Mouse (Mus musculus) kidney, postnatal 14 days (tissue): Measurements from ENCODE around the gene Clec16a.

Experiments
- DNase-seq: peaks from one replicate; pipeline ENCODE4 v3.0.0; 2022; ENCODE audit warnings: mixed read lengths

Gene Clec16a

DNA sequence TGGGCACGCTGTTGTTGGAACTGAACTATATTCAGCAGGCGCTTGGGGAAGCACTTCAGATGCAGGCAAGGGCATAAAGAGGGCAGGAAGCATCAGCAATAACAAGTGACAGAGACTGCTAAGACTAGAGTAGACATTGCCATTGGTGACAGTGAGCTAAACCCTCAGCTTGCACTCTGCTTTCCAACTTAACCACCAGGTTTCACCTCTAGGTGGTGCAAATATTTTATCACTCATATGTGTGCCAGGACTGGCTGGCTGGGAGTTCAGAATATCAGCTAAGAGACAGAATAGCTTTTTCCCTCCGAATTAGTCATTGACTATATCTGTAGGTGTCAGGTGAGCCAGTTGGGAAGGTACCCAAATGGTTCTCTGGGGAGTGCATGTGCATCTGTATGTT lies 41.4 kb downstream of the Clec16a start:
- no peak for DNase-seq

DNA sequence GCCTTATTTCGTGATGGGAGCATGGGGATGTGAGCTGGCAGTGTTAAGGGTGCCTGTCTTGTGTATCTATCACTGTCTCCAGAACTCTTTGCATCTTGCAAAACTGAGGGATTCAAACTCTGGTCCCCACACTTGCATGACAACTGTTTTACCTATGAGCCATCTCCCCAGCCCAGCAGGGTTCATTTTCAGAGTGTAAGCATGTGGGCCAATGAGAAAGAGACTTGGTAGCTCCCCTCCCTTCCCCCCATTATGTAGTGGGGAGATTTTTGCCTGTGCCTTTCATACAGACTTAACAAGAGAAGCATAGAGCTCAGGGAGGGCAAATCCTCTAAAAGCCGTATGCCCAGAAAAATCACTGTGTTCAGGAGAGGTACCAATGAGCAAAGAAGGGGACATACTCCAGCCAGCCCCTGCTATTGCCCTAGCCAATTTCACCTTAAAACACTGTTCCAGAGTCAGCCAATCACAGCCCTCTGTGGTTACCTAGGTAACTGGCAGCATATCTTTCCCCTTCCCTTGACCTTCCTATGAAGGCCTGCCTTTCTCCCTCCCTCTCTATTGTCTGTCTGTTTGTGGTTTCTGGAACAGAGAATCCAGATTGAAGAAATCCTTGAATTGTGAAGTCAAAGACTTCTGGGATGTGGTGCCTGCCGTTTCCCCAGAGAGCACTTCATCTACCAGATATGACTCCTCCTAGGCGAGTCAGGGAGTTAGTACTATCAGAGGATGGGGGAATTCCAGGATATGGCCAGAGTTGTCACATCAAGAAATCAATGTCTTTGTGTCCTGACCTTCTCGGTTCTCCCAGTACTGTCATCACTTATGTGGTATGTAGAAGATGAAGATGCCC lies 55.0 kb downstream of the Clec16a start:
- DNase-seq: no peak

DNA sequence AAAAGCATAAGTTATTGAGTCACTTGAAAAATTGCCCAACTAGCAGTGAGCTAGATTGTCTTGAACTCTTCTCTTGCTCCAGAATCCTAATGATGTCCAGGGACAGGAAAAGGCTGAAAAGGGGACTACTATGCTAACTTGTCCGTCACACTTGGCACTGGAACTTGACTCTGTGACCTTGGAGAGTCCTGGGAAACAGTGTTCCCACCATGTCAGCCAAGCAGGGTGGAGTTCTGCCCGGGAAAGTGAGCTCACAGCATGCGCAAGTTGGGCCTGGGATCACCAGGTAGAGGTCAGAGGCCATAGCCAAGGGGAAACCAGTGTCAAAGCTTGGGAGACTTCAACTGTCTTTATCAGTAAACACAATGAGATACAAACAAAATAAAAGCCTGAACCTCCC lies 62.7 kb downstream of the Clec16a start:
- no peak for DNase-seq

DNA sequence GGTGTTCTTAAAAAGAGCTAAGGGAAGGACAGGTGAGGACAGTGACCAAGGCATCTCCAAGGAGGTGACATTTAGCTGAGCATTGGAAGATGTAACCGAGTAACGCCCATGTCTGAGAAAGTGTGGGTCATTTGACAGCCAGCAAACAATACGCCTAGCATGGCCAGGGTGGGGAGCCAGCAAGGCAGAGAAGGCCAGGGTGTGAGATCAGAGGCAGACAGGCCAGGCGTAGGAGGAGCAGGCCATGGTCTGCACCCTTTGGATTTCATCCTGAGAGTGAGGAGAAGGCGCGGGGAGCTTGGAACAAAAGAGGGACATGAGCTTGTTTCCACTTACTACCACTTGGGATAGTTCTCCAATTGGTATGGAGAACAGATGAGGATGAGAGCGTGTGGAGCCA lies 64.8 kb downstream of the Clec16a start:
- no peak for DNase-seq

DNA sequence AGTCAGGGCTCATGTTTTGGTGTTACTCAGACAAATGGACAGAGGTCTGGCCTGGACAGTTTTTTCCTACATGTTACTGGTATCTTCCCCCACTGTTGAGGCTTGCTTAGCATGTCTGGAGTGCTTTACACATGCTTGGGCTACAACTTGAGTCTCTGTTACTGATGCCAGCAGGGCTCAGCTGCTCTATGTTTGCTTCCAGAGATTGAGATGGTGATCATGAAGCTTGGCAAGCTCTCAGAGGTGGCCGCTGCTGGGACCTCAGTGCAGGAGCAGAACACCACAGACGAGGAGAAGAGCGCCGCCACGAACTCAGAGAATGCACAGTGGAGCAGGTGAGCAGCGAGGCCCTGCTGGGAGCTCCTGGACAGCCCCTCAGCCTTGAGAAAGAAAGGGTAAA lies 65.7 kb downstream of the Clec16a start:
- DNase-seq: no peak

DNA sequence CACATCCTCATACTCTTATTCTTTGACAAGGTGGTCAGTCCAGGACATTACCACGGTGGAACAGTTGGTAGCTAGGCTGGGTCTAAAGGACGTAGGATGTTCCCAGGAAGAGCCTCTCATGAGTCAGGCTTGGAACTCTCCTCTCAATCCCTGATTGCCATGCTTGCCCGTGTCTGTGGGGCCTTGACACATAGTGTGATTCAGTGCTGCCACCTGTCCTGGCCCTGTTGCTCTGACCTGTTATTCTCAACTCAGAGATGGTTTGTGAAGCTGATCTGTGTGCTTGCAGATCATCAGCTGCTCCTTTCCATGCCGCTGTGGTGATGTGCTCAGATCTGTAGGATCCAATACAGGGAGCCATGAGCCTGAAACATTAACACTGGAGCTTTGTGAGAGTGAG lies 66.2 kb downstream of the Clec16a start:
- no peak for DNase-seq

DNA sequence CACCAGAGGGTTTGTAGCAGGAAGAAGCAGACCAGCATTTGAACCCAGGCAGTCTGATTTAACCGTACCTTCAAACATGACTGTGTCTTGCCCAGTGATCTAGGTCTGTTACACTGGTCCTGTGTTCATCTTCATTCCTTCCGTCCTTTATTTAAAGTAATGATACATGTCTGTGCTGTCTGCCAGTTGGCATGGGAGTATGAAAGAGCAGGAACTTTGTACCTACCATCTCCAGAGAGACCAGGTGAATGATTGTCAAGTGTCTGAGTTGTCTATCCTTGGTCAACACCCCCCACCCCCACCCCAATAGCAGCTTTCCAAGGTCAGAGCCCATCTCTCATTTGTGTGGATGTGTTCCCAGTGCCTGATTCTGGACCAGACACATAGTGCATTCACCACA lies 68.9 kb downstream of the Clec16a start:
- DNase-seq: no peak

DNA sequence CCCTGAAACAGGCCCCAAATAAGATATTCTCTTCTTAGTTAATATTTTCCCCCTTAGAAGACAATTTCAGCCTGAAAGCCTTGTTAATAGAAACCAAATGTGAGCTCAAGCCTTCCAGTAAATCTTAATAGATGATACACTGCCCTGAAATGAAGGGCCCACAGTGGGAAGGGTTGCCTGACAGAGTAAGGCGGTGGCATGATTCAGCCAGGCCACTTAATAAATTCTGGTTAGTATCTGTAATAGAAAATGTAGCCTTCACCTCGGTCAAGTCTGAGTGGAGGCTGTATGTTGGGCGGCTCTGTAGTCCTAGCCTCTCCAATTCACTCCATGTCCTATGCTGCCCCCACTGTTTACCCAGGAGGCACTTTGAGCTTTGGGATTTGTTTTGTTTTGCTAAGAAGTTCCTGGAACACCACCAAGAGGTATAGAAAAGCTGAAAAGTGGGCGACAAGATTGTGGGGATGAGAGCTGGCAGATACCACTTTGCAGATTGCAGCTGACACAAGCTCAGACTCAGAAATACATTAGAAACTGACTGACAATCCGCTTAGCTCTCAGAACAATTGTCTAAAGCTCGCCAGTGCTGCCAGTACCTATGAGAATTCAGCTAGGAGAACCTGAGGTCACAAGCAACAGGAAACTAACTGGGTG lies 75.9 kb downstream of the Clec16a start:
- DNase-seq: no peak

DNA sequence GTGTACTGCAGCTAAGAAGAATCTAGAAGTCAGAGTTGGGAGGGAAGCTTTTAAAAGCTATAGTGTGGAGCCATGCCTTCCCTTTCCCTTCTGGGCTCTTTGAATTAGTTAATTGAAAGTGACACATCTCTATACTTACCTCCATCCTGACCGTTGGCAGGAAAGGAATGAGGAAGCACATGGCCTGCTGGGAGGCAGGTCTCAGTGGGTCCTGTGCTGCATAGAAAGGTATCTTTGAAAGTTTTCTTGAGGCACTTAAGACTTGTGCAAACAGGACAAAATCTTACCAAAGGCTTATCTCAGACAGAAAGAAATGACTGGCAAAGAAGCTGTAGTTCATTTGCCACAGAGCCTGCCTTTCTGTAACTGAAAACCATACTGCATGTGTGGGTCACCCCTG lies 76.6 kb downstream of the Clec16a start:
- no peak for DNase-seq

DNA sequence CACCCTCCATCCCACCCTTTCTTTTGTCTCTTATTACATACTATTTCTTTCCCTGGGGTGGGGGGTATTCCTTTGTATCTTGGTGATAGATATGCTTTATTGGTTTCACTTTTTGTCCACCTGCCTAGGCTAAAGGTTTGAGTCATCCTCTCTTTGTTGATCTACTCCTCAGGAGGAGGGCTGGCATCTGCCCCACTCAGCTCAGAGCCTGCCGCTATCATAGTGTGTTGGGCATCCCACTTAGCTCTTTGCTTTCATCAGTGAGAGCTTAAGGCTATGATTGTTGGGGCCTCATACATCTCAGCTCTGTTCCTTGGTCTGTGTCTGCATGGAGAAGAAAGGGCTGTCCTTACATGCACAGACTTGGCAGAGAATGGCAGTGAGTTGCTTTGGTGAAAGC lies 81.0 kb downstream of the Clec16a start:
- DNase-seq: no peak

DNA sequence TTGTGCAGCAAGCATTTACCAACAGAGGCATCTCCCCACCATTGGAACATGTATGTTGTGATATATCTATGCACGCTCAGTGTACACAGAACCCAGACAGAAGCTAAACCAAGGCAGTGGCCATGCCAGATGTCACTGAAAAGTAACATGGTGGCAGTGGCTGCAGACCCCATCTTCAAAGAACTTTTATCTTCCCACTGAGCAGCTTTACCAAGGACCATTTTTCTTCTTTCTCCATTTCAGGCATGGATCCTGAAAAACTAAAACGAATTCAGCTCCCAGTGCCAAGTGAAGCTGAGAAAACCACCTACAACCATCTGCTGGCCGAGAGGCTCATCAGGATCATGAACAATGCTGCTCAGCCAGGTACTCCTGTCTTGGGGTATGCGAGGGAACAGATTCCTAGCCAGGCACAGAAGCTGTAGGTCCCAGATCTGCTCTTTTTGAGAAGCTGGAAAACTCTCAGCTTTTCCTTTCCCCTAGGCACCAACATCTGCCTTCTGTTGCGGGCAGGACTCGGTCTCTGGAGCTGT lies 82.1 kb downstream of the Clec16a start:
- no peak for DNase-seq

DNA sequence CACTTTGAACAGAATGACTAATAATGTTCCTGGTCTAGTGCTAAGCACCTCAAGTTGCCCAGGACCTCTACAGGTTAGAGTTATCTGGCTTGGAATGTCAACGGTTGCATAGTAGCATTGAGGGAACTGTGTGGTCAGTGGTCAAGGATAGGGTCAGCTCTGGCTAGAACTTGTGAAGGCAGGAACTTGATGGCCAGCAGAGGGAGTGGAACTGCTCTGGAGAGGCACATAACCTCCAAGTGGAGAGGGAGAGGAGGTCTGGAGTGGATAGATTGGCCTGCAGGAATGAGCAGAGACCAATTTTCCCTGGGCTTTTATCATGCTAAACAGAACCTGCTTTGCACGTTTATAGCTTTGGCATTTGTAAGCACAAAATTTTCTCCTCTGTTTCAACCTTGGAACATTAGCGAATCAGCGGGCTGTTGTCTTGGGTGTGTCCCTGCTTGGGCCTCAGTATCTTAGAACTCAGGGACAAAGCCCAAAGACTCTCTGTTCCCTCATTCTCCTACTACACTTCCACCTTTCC lies 83.0 kb downstream of the Clec16a start:
- DNase-seq: no peak

DNA sequence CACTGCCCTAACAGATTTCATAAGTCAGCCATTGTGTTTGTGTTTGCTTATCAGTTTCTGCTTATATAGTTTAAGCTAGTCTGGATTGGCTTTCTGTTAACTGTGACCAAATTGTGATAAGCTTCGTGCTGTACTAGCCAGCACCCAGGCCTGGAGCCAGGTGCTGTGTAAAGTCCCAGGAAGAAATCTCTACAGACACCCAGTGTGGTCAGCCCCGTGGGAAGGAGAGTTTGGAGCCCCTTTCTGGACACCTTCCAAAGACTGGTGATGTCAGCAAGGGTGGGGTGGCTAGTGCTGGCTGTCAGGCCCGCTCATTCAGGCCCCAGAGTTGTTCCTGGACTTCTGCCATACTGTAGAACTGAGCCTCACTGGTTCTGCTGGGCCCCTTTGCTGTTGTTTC lies 83.8 kb downstream of the Clec16a start:
- DNase-seq: no peak

DNA sequence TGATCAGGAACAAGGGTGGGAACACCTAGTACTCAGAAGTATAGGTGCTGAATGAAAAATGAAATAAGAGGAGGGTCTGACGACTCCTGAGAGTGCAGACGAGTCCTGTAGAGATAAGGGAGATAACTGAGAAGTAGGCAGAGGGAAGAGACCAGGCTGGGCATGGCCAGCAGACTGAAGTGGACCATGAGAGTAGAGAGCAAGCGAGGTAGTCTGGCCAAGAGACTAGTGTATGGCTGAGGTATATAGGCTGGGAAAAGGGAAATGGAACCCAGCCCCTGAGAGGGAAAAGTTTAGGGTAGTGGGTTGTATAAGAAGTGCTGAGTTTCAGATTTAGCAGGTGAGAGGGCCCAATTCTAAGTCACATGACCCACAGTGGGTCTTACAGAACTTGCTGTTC lies 84.2 kb downstream of the Clec16a start:
- no peak for DNase-seq

DNA sequence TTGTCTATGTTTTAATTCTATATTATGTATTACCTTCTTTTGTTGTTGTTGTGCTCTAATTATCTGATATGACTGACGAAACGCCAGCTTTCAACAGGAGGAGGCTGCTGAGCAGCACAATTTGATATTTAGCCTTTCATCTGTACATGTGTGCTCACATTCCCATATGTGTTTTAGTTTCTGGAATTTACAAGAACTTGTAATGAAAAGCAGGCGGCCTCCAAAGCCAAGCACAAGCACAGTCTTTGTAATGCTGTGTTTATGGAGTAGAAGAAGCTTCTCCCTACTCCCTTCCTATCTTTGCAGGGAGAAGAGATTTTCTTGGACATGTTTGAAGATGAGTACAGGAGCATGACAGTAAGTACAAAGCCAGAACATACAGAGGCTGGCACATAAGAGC lies 89.8 kb downstream of the Clec16a start:
- no peak for DNase-seq

DNA sequence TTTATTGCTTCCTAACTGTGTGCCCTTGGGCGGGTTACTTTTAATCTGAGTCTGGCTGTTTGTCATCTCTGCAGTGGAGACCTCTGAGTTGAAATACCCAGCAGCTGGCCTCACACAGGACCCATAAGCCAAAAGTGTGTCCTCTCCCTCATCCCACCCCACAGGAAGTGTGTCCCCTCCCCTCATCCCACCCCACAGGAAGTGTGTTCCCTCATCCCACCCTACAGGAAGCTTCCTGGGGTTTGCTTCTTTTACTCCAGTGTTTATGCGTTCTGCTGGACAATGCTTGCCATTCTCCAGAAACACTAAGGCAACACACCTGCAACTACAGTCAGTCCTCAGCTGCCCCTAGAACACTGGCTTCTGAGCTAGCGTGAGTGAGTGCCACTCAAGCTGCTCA lies 92.8 kb downstream of the Clec16a start:
- no peak for DNase-seq

DNA sequence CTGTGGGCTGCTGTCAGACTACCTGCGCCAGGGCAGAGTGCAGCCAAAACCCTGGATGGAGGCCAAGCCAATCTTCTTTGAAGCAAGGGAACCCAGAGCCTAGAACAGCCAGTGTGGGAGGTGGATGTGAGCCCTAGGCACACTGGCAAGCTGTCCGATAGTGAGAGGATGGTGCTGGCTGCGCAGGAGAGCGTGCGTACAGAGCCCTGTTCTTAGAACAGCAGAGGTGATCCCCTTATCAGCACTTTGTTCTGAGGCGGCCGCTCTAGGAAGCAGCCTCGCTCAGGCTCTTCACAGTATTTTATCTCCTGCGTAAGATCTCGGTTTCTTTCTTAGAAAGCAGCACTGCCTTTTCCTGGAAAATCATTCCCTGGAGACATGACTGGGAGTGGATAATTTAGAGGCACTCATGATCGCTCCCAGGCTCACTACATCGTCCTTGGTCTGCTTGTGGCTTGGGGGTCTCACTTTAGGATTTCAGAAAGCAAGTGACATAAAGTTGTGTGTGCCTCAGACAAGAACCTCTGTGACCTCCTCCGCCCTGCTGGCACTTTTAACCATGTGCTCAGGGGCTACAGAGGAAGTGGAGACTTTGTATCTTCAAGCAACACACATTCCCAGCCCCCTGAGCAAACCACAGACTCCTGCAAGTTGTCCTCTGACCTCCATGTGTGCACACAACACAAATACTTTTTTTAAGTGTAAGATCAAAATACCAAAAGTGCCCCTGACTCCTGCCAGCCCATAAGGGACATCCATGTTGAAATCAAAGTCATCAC lies 94.2 kb downstream of the Clec16a start:
- DNase-seq: peak; percentile 61

DNA sequence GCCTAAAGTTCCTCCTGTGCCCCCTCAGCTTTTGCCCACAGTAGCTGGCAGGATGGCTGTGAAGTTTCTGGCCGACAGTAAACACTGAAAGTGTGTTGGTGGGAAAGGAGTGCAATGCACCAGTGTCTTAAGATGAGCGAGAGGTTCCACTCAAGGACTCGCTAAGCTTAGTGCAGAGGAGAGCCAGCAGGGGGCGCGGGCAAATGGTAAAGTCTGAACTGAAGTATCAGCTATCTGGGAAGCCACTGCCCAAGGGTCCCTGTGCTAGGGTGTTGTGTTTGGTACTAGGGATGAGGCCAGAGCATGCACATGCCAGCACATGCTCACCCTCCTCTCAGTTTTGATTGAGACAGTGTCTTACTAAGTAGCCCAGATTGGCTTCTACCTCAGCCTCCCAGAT lies 94.9 kb downstream of the Clec16a start:
- peak; percentile 83 for DNase-seq

DNA sequence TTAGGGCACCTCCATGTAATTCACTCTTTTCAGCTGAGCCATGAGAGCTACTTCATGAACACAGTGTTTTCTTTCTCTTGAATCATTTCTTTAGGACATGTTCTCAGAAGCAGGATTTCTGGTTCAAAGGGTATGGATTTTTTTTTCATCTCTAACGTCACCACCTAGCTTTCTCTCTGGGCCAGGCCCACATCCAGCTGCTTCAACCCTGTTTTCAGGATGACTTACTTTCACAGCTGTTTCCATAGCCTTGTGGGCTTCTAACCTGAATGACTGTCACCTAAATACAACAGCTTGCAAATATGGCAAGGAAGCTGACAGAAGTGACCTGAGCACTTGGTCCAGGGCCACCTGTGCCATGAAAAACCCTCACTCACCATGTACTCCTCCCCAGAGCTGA lies 96.0 kb downstream of the Clec16a start:
- no peak for DNase-seq

DNA sequence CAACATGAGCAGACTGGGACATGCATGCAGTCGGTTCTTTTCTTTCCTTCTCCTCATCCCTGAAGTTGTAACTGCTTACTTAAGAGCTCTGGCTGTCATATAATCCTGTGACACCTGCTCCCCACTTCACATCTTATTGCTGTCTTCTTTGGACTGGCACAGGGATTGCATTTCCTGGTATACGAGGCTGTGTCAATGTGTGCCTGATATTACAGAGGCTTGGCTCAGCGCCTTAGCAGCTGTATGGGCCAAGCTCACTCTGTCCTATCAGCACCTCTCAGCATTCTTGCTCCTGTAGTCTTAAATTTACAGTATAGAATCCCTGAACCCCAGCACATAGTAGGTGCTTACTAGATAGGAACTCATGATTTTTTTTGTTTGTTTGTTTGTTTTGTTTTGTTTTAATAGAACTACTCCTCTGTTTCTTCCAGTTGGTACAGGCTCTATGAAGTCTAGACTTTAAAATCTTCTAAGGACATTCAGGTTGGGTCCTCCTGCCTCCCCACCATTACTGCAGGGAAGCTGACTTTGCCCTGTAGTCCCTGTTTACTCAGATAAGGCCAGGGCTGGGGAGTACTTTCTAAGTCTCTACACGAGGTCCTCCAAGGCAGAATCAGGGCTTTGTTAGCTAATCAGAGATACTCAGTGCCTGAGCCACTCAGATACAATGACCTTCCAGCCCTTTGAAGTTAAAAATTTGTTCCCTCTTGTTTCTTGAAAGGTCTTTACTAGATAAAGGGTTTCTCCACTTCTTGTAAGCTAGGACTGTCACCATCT lies 97.9 kb downstream of the Clec16a start:
- DNase-seq: no peak

DNA sequence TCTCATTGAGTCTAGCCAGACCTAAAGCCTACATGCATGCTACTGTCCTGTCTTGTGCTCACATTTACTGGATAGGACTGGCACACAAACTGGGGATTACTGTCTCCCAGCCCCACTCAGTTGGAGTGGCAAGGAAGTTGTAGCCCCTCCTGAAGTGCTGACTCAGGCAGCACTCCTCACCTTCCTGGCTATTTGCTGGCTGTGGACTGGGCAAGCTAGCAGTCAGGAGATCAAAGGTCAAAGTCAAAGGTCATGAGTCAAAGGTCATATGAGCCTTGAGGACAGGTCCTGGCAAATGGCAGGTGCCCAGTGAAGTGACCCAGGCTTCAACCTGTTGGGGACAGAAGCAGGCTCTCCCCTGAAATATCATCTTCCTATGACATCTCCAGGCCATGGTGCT lies 99.1 kb downstream of the Clec16a start:
- DNase-seq: no peak

DNA sequence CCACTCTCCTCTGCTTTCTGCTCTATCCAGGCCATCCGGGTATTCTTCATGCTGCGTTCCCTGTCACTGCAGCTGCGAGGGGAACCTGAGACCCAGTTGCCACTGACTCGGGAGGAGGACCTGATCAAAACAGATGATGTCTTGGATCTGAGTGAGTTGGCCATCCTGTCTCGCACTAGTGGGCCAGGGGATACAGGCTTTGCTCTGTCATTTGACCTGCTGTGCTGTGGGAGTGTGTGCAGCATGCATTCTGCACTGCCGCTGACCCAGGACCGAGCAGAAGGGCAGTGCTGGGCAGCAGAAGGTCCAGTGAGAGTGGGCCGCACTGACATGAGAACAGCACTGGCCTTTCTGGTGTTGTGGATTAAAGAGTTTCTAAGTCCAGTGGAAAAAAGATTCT lies 99.6 kb downstream of the Clec16a start:
- DNase-seq: no peak

DNA sequence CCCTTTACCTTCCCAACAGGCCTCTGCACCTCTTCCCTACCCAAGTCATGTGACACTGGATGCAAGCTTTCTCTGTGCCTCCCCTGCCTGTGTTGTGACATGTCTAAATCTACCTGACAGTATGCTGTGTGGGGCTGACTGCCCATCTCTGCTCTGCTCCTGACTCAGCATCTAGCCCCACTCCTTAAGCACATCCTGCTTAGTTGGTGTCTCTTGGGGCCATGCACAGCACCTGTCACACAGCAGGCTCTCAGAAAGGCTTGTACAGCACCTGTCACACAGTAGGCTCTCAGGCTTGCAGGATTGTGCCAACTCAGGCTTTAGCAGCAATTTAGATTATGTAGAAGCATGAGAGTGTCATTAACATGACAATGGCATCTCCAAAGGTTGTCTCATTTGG lies 106.7 kb downstream of the Clec16a start:
- DNase-seq: no peak
